Mouse (Mus musculus) embryonic fibroblast, embryonic 13.5 days (primary cell): ENCODE measurements around the gene Gm20388.

ENCODE experiments used
- CTCF ChIP-seq: IDR thresholded peaks from 2 replicates; pipeline ENCODE4 v1.5.1; 2011; ENCODE audit warnings: mild to moderate bottlenecking, control low read depth, low read length, moderate library complexity, borderline replicate concordance; ENCODE audit not compliant: insufficient read depth
- POLR2A ChIP-seq: IDR thresholded peaks from 2 replicates; pipeline ENCODE4 v1.6.1; 2011; ENCODE audit warnings: low read depth, mild to moderate bottlenecking, control low read depth, low read length, moderate library complexity

GRCm38 (mm10) chr8:122359111-122359775, 2448.6 kb downstream of the Gm20388 start:
- TF ChIP-seq CTCF (no peak), POLR2A (no peak)
